ENCODE assay signal across 10 mouse cellular contexts in the genomic region with DNA sequence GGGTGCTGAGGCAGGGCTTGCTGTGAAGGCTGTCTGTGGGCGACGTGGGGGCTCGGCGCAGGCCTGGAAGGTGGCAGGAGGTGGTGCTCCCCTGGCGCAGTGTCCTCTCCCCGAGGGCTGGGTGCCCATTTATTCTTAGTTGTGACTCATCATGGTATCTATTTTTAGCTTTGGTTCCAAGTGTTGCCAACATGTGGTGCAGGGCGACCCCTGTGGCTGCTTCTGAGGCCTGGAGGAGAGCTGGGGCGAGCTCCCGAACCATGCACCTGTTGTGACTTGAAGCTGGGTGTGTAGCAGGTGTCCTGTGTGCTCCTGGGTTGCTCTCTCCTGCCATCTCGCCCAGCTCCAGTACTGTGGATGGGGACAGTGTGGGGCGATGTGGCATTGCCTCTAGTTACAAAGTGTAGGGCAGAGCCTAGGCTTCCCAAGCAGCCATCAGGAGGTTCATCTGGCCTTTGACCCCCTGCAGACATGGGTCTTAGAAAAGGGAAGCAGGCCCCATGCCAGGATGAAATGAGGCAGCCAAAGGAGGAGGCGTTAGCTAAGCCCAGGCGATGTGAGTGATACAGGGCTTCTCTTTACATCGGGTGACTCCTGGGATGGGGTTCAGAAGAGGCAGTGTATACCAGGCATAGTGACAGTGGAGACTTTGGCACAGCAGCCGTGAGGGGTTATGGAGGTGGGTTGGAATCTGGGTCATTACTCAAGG. TPM values are rescaled to one million over a fixed set of nuclear protein-coding genes. Genes with fewer than 3 reads are reported as not detected.
DNase-seq lines count a peak whose midpoint lies in the region; ATAC-seq lines count a peak whose summit lies in the region.
"Had no signal": no experiment of that assay in that cellular context is flagged by ENCODE, and none has a peak within 500 bp of the region (broad histone marks: within the 10 kb centered on the region; RNA-seq: fewer than 3 reads in every experiment).

No protein-coding gene starts in this region.

- no peaks in the 10 kb centered on the region for H3K36me3 ChIP-seq in embryonic facial prominence, embryonic 14.5 days (ENCODE audit: control insufficient read depth, insufficient read depth, low read length)
- no peaks in the 10 kb centered on the region for H3K36me3 ChIP-seq in embryonic facial prominence, embryonic 10.5 days (replicated peaks)
- H3K36me3 ChIP-seq: embryonic facial prominence, embryonic 15.5 days had no signal

- peaks cover 12% of the 10 kb centered on the region; the same call in 1 of the 2 replicates for H3K4me1 ChIP-seq in embryonic facial prominence, embryonic 14.5 days (ENCODE audit: control insufficient read depth, insufficient read depth, low read length)
- H3K4me1 ChIP-seq in embryonic facial prominence, embryonic 10.5 days: peaks cover 17% of the 10 kb centered on the region

- no peak overlapping the region for H3K27ac ChIP-seq in embryonic facial prominence, embryonic 14.5 days (replicated peaks; ENCODE audit: low read depth, low read length)
- H3K27ac ChIP-seq in embryonic facial prominence, embryonic 10.5 days (replicated peaks): no peak overlapping the region
- H3K27ac ChIP-seq: embryonic facial prominence, embryonic 15.5 days had no signal

- no peaks in the 10 kb centered on the region for H3K9me3 ChIP-seq in embryonic facial prominence, embryonic 14.5 days (ENCODE audit: control insufficient read depth, low read length)
- no peaks in the 10 kb centered on the region for H3K9me3 ChIP-seq in embryonic facial prominence, embryonic 10.5 days
- H3K9me3 ChIP-seq: embryonic facial prominence, embryonic 15.5 days had no signal

- H3K4me3 ChIP-seq in embryonic facial prominence, embryonic 14.5 days (ENCODE audit: low read depth, low read length): no peak overlapping the region
- no peak overlapping the region for H3K4me3 ChIP-seq in embryonic facial prominence, embryonic 10.5 days
- H3K4me3 ChIP-seq: embryonic facial prominence, embryonic 15.5 days had no signal

- no peak overlapping the region for H3K9ac ChIP-seq in embryonic facial prominence, embryonic 14.5 days (ENCODE audit: low read depth, low read length)
- H3K9ac ChIP-seq: embryonic facial prominence, embryonic 15.5 days had no signal

- H3K27me3 ChIP-seq in embryonic facial prominence, embryonic 14.5 days (replicated peaks; ENCODE audit: control insufficient read depth, insufficient read depth, low read length): no peaks in the 10 kb centered on the region
- peaks cover 14% of the 10 kb centered on the region; the same call in 1 of the 2 replicates for H3K27me3 ChIP-seq in embryonic facial prominence, embryonic 10.5 days (replicated peaks; ENCODE audit: low read depth, poor library complexity, severe bottlenecking)
- H3K27me3 ChIP-seq: embryonic facial prominence, embryonic 15.5 days had no signal

- peak; percentile 25 for DNase-seq in embryonic facial prominence, embryonic 14.5 days (ENCODE audit: low spot score)
- no peak for DNase-seq in embryonic facial prominence, embryonic 10.5 days (ENCODE audit: low spot score)
- DNase-seq in urinary bladder, postnatal 14 days (ENCODE audit: low spot score): peak; percentile 43
- DNase-seq in urinary bladder, postnatal 4 days (ENCODE audit: low spot score in 2 of 2): no peak
- peak; percentile 70 to 81 for DNase-seq in heart, adult 9 months (ENCODE audit: low spot score in 2 of 2)
- DNase-seq in lung, postnatal 36 days: peak; percentile 71
- no peak for DNase-seq in retina, postnatal 1 day
- no peak for DNase-seq in embryo, embryonic 11 days

- no peak overlapping the region for H3K4me2 ChIP-seq in embryonic facial prominence, embryonic 14.5 days (ENCODE audit: low read depth, low read length)
- H3K4me2 ChIP-seq: embryonic facial prominence, embryonic 15.5 days had no signal

- WGBS in embryonic facial prominence, embryonic 14.5 days: 68% methylated on average over 15 of the region's 15 CpGs
- WGBS in embryonic facial prominence, embryonic 10.5 days: 76% methylated on average over 15 of the region's 15 CpGs

- no peak for ATAC-seq in embryonic facial prominence, embryonic 14.5 days (ENCODE audit: low read depth)

RNA-seq across cellular contexts. Expression of gene Tfeb, which starts 23.0 kb away (rescaled TPM):
- polyA plus RNA-seq in embryonic facial prominence, embryonic 14.5 days (2014; fragmentation: Nextera tagmentation; extraction: Ambion mirVana): 8.6 and 9.7 TPM in 2 replicates
- polyA plus RNA-seq in embryonic facial prominence, embryonic 10.5 days (2016; fragmentation: Nextera tagmentation; extraction: Ambion mirVana): 2.3 and 2.9 TPM in 2 replicates

RNA-seq across cellular contexts. Expression of gene Pgc, which starts 33.2 kb away (rescaled TPM):
- 0.21 TPM in 1 of 2 replicates, not detected in the other for polyA plus RNA-seq in embryonic facial prominence, embryonic 14.5 days (2014; fragmentation: Nextera tagmentation; extraction: Ambion mirVana)
- 0.10 TPM in 1 of 2 replicates, not detected in the other for polyA plus RNA-seq in embryonic facial prominence, embryonic 10.5 days (2016; fragmentation: Nextera tagmentation; extraction: Ambion mirVana)
- polyA plus RNA-seq: limb, embryonic 11.5 days had no signal

Comparison
In these comparisons a context has a peak if more than half of its experiments do, and no peak if none do; other contexts are left out.
1. DNase-seq: peak in embryonic facial prominence, embryonic 14.5 days (single experiment), urinary bladder, postnatal 14 days (single experiment), heart, adult 9 months (2 of 2) and lung, postnatal 36 days (single experiment); none in embryonic facial prominence, embryonic 10.5 days (single experiment), urinary bladder, postnatal 4 days (0 of 2), retina, postnatal 1 day (single experiment) and embryo, embryonic 11 days (single experiment).